In the genomic region with DNA sequence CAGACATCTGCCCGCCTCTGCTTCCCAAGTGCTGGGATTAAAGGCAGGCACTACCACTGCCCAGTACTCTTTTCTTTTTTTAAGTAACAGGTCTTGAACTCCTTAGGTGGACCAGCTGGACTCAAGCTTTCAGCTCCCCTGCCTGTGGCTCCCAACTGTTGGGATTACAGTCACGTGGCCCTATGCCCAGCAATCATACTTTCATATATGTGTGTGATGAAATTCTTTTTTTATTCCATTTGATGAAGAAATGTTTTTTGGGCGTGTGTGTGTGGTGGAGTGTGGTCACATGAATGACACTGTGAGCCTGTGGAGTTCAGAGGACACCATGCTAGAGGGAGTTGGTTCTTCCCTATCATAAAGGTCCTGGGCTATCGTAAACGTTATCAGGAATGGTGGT, we compare ENCODE assay signal across 9 mouse cellular contexts. TPM values are rescaled to one million over a fixed set of nuclear protein-coding genes. Genes with fewer than 3 reads are reported as not detected.
DNase-seq lines count a peak whose midpoint lies in the region; ATAC-seq and TF ChIP-seq lines count a peak whose summit lies in the region.
"Had no signal": no experiment of that assay in that cellular context is flagged by ENCODE, and none has a peak within 500 bp of the region (broad histone marks: within the 10 kb centered on the region; RNA-seq: fewer than 3 reads in every experiment).

No protein-coding gene starts in this region.

- H3K36me3 ChIP-seq in heart, embryonic 14.5 days (ENCODE audit: control insufficient read depth, insufficient read depth, low read length): peaks cover 18% of the 10 kb centered on the region; the same call in 1 of the 2 replicates
- peaks cover 53% of the 10 kb centered on the region for H3K36me3 ChIP-seq in G1E (replicated peaks)
- no peaks in the 10 kb centered on the region; the same call in 1 of the 2 replicates for H3K36me3 ChIP-seq in hindbrain, embryonic 15.5 days
- H3K36me3 ChIP-seq in midbrain, embryonic 14.5 days (ENCODE audit: control insufficient read depth, insufficient read depth, low read length): peaks cover 12% of the 10 kb centered on the region; the same call in 1 of the 2 replicates

- no peak overlapping the region for H3K27ac ChIP-seq in heart, embryonic 14.5 days (replicated peaks in 1 of 2; ENCODE audit: control insufficient read depth in 1 of 2, insufficient read depth in 1 of 2, low read depth in 2 of 2, low read length in 2 of 2)
- no peak overlapping the region for H3K27ac ChIP-seq in hindbrain, embryonic 15.5 days (replicated peaks)
- no peak overlapping the region for H3K27ac ChIP-seq in midbrain, embryonic 14.5 days (replicated peaks; ENCODE audit: low read depth, low read length)

- no peaks in the 10 kb centered on the region for H3K9me3 ChIP-seq in heart, embryonic 14.5 days (ENCODE audit: control insufficient read depth, low read length)
- no peaks in the 10 kb centered on the region for H3K9me3 ChIP-seq in G1E (replicated peaks)
- no peaks in the 10 kb centered on the region for H3K9me3 ChIP-seq in hindbrain, embryonic 15.5 days
- no peaks in the 10 kb centered on the region for H3K9me3 ChIP-seq in midbrain, embryonic 14.5 days (ENCODE audit: control insufficient read depth, low read length)

- no peak for DNase-seq in heart, adult 9 months (ENCODE audit: low spot score in 2 of 2)
- DNase-seq in G1E (ENCODE audit: low spot score): no peak
- DNase-seq in midbrain, embryonic 14.5 days: no peak
- no peak for DNase-seq in adrenal gland, postnatal 14 days
- DNase-seq in cerebellum, adult 8-10 months: no peak
- DNase-seq in urinary bladder, adult 2 months (ENCODE audit: low spot score): no peak
- DNase-seq: cerebellum, adult 2 months had no signal

- peaks cover 8 to 14% of the 10 kb centered on the region in 2 experiments for H3K4me1 ChIP-seq in heart, embryonic 14.5 days (ENCODE audit: control insufficient read depth in 2 of 2, insufficient read depth in 2 of 2, low read length in 2 of 2)
- H3K4me1 ChIP-seq in G1E (ENCODE audit: insufficient read depth, low read depth, low read length): peaks cover 67% of the 10 kb centered on the region
- H3K4me1 ChIP-seq in hindbrain, embryonic 15.5 days (replicated peaks): peaks cover 34% of the 10 kb centered on the region
- peaks cover 8% of the 10 kb centered on the region for H3K4me1 ChIP-seq in midbrain, embryonic 14.5 days (ENCODE audit: control insufficient read depth, insufficient read depth, low read length)

- no peak overlapping the region; the same call in 1 of the 2 replicates for H3K9ac ChIP-seq in heart, embryonic 14.5 days (ENCODE audit: low read length)
- H3K9ac ChIP-seq in hindbrain, embryonic 15.5 days: no peak overlapping the region
- no peak overlapping the region for H3K9ac ChIP-seq in midbrain, embryonic 14.5 days (replicated peaks; ENCODE audit: low read length)

- 84% methylated on average over 5 of the region's 5 CpGs for WGBS in heart, embryonic 14.5 days
- 91% methylated on average over 5 of the region's 5 CpGs for WGBS in hindbrain, embryonic 15.5 days
- WGBS in midbrain, embryonic 14.5 days: 91% methylated on average over 5 of the region's 5 CpGs

- no peak for ATAC-seq in heart, embryonic 14.5 days (ENCODE audit: insufficient number of reproducible peaks, insufficient read depth, low FRiP score, low read depth)
- no peak for ATAC-seq in G1E (ENCODE audit: extremely low read depth, insufficient number of reproducible peaks, low FRiP score, poor library complexity, severe bottlenecking)
- ATAC-seq in hindbrain, embryonic 15.5 days (ENCODE audit: low FRiP score, low read depth): no peak
- no peak for ATAC-seq in midbrain, embryonic 14.5 days (ENCODE audit: low FRiP score, low TSS enrichment)

- peak overlapping the region; percentile 95; the same call in 1 of the 2 replicates for H3K4me2 ChIP-seq in heart, embryonic 14.5 days (ENCODE audit: low read length)
- H3K4me2 ChIP-seq in hindbrain, embryonic 15.5 days: peak overlapping the region; percentile 87
- peak overlapping the region; percentile 90; the same call in 1 of the 2 replicates for H3K4me2 ChIP-seq in midbrain, embryonic 14.5 days (ENCODE audit: low read length)

- H3K27me3 ChIP-seq in heart, embryonic 14.5 days (ENCODE audit: control insufficient read depth, insufficient read depth, low read length): no peaks in the 10 kb centered on the region
- no peaks in the 10 kb centered on the region for H3K27me3 ChIP-seq in G1E (ENCODE audit: insufficient read depth, low read length)
- H3K27me3 ChIP-seq in hindbrain, embryonic 15.5 days: no peaks in the 10 kb centered on the region
- no peaks in the 10 kb centered on the region for H3K27me3 ChIP-seq in midbrain, embryonic 14.5 days (ENCODE audit: control insufficient read depth, insufficient read depth, low read length)

- H3K4me3 ChIP-seq in heart, embryonic 14.5 days (ENCODE audit: control insufficient read depth in 1 of 2, insufficient read depth in 1 of 2, low read depth in 1 of 2, low read length in 2 of 2): no peak overlapping the region
- peak overlapping the region; percentile 90 for H3K4me3 ChIP-seq in G1E (ENCODE audit: low read depth, low read length)
- H3K4me3 ChIP-seq in hindbrain, embryonic 15.5 days: no peak overlapping the region; the same call in 1 of the 2 replicates
- 0 out of 2 replicates have a peak overlapping the region, but pooled peaks have one; percentile 96 for H3K4me3 ChIP-seq in midbrain, embryonic 14.5 days (replicated peaks; ENCODE audit: low read depth, low read length)

- TF ChIP-seq CTCF in G1E (IDR thresholded peaks at IDR 0.05; ENCODE audit: low read depth, low read length): no peak

RNA-seq across cellular contexts. Expression of a gene that starts 1.8 kb away (rescaled TPM):
- polyA plus RNA-seq in heart, embryonic 14.5 days (2014; fragmentation: Nextera tagmentation; extraction: Ambion mirVana): 30.9 and 32.8 TPM in 2 replicates
- total RNA-seq in G1E (2014; fragmentation: Nextera tagmentation) (43.3 and 57.6 TPM in 2 replicates), G1E (2017) (44.1 and 45.9 TPM in 2 replicates)
- polyA plus RNA-seq in G1E (2012): 5.8 and 7.2 TPM in 2 replicates
- 52.2 and 53.6 TPM in 2 replicates for polyA plus RNA-seq in hindbrain, embryonic 15.5 days (2015; fragmentation: Nextera tagmentation; extraction: Ambion mirVana)
- 42.9 and 60.7 TPM in 2 replicates for polyA plus RNA-seq in midbrain, embryonic 14.5 days (2014; fragmentation: Nextera tagmentation; extraction: Ambion mirVana)
- total RNA-seq in adrenal gland, postnatal 14 days (2021): 34.7 and 36.3 TPM in 2 replicates
- polyA plus RNA-seq in urinary bladder, adult 2 months (2012; rRNA removed): 15.8 and 17.2 TPM in 2 replicates

RNA-seq across cellular contexts. Expression of a gene that starts 14.1 kb away (rescaled TPM):
- 70.7 and 71.3 TPM in 2 replicates for polyA plus RNA-seq in heart, embryonic 14.5 days (2014; fragmentation: Nextera tagmentation; extraction: Ambion mirVana)
- 13.2 and 16.0 TPM in 2 replicates for total RNA-seq in G1E (2014; fragmentation: Nextera tagmentation)
- 18.8 and 20.3 TPM in 2 replicates for total RNA-seq in G1E (2017)
- polyA plus RNA-seq in G1E (2012): 15.2 and 17.5 TPM in 2 replicates
- polyA plus RNA-seq in hindbrain, embryonic 15.5 days (2015; fragmentation: Nextera tagmentation; extraction: Ambion mirVana): 120 and 127 TPM in 2 replicates
- polyA plus RNA-seq in midbrain, embryonic 14.5 days (2014; fragmentation: Nextera tagmentation; extraction: Ambion mirVana): 137 and 146 TPM in 2 replicates
- 38.1 and 52.2 TPM in 2 replicates for total RNA-seq in adrenal gland, postnatal 14 days (2021)
- 106 and 115 TPM in 2 replicates for polyA plus RNA-seq in urinary bladder, adult 2 months (2012; rRNA removed)

RNA-seq across cellular contexts. Expression of a gene that starts 52.2 kb away (rescaled TPM):
- 4.2 TPM in 2 replicates for polyA plus RNA-seq in heart, embryonic 14.5 days (2014; fragmentation: Nextera tagmentation; extraction: Ambion mirVana)
- 9.8 and 10.6 TPM in 2 replicates for total RNA-seq in G1E (2014; fragmentation: Nextera tagmentation)
- total RNA-seq in G1E (2017): 1.7 and 2.6 TPM in 2 replicates
- 2.7 and 6.1 TPM in 2 replicates for polyA plus RNA-seq in G1E (2012)
- 2.0 and 2.6 TPM in 2 replicates for polyA plus RNA-seq in hindbrain, embryonic 15.5 days (2015; fragmentation: Nextera tagmentation; extraction: Ambion mirVana)
- 1.7 and 2.0 TPM in 2 replicates for polyA plus RNA-seq in midbrain, embryonic 14.5 days (2014; fragmentation: Nextera tagmentation; extraction: Ambion mirVana)
- 1.5 and 2.1 TPM in 2 replicates for total RNA-seq in adrenal gland, postnatal 14 days (2021)
- 1.4 and 2.4 TPM in 2 replicates for polyA plus RNA-seq in urinary bladder, adult 2 months (2012; rRNA removed)

RNA-seq across cellular contexts. Expression of a gene that starts 52.8 kb away (rescaled TPM):
- polyA plus RNA-seq in heart, embryonic 14.5 days (2014; fragmentation: Nextera tagmentation; extraction: Ambion mirVana): 121 and 123 TPM in 2 replicates
- 52.4 and 58.8 TPM in 2 replicates for total RNA-seq in G1E (2014; fragmentation: Nextera tagmentation)
- 344 and 394 TPM in 2 replicates for total RNA-seq in G1E (2017)
- 167 and 191 TPM in 2 replicates for polyA plus RNA-seq in G1E (2012)
- 187 and 189 TPM in 2 replicates for polyA plus RNA-seq in hindbrain, embryonic 15.5 days (2015; fragmentation: Nextera tagmentation; extraction: Ambion mirVana)
- 129 and 151 TPM in 2 replicates for polyA plus RNA-seq in midbrain, embryonic 14.5 days (2014; fragmentation: Nextera tagmentation; extraction: Ambion mirVana)
- total RNA-seq in adrenal gland, postnatal 14 days (2021): 110 and 116 TPM in 2 replicates
- 96.2 and 97.4 TPM in 2 replicates for polyA plus RNA-seq in urinary bladder, adult 2 months (2012; rRNA removed)

Comparison
In these comparisons a context has a peak if more than half of its experiments do, and no peak if none do; other contexts are left out.
1. H3K4me3 ChIP-seq: peak in G1E (single experiment) and midbrain, embryonic 14.5 days (single experiment); none in heart, embryonic 14.5 days (0 of 2) and hindbrain, embryonic 15.5 days (single experiment).
2. Peak in every context shown above with its lines, with median percentiles within 50 percentile points of each other: H3K4me2 ChIP-seq.